Mouse (Mus musculus) hindbrain, embryonic 10.5 days (tissue): ENCODE measurements around the gene Ccdc12. TPM values are rescaled to one million over a fixed set of nuclear protein-coding genes. Genes with fewer than 3 reads are reported as not detected.
A peak's percentile ranks its signal among the peaks of the same experiment; 100 is the strongest.

ENCODE experiments used
- DNase-seq: peaks from one replicate; pipeline ENCODE4 v3.0.0-alpha.2; 2017; ENCODE audit warnings: low spot score
- H3K27ac ChIP-seq: fragments of 300-500 bp; sonication (generic); 2 replicates; pipeline ENCODE4 v1.5.1; 2016; ENCODE audit warnings: mild to moderate bottlenecking, moderate library complexity
- H3K27me3 ChIP-seq: fragments of 300-500 bp; sonication (generic); 2 replicates; pipeline ENCODE4 v1.6.1; 2016; ENCODE audit warnings: mild to moderate bottlenecking; ENCODE audit not compliant: poor library complexity, insufficient read depth, severe bottlenecking
- H3K36me3 ChIP-seq: fragments of 300-500 bp; sonication (generic); 2 replicates; pipeline ENCODE4 v1.6.1; 2016; ENCODE audit warnings: mild to moderate bottlenecking, moderate library complexity
- H3K4me1 ChIP-seq: fragments of 300-500 bp; sonication (generic); replicated peaks from 2 replicates; pipeline ENCODE4 v1.6.1; 2016; ENCODE audit warnings: mild to moderate bottlenecking
- H3K4me3 ChIP-seq: fragments of 300-500 bp; sonication (generic); 2 replicates; pipeline ENCODE4 v1.5.1; 2016; ENCODE audit warnings: mild to moderate bottlenecking, moderate library complexity
- H3K9me3 ChIP-seq: fragments of 300-500 bp; sonication (generic); 2 replicates; pipeline ENCODE4 v1.6.1; 2016; ENCODE audit warnings: mild to moderate bottlenecking, moderate library complexity
- WGBS: fragments of 180-500 bp; shearing (Covaris S2); methylation state at CpG from one replicate; pipeline ENCODE4 v1.1.7; 2016; 5-methylcytosine and 5-hydroxymethylcytosine counted together
- polyA plus RNA-seq: library from polyadenylated mRNA; unstranded; fragments of >200 nt; fragmentation: Nextera tagmentation; extraction: Ambion mirVana; gene quantifications from 2 replicates; pipeline ENCODE4 v1.2.1, GENCODE M21; 2016

Ccdc12 gene
- polyA plus RNA-seq = 173 and 180 TPM in 2 replicates

GRCm38 (mm10) chr9:110656249-110657221 is at the start of gene Ccdc12:
Gene Ccdc12, plus strand, starts transcription at chr9:110656503.
- peaks cover 57% of the 10 kb centered on the region for H3K4me1 ChIP-seq
- under 1% methylated on average over 52 of the region's 52 CpGs for WGBS

DNA sequence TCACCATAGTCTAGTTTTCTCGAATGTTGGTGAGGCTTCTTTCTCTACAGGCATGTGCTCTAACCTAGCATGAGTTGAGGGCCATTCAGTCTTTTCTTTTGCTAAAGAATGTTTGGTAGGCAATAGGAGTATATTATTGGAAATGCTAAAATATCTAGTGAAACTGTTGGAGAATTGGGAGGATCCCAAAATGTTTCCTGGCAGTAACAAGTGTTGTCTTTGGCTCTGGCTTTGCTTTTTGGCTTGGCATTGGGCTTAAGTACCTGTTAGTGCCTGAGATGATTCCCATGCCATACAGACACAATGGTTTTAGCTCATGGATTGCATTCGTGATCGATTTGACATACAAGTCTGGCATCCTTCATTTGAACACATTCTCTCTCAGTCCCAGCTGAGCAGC is 44.8 kb upstream of the Ccdc12 start:
- DNase-seq = no peak
- Histone ChIP-seq H3K27me3 (no peaks in the 10 kb centered on the region), H3K4me3 (no peak overlapping the region), H3K4me1 (no peaks in the 10 kb centered on the region), H3K36me3 (peaks cover 92% of the 10 kb centered on the region), H3K27ac (no peak overlapping the region), H3K9me3 (no peaks in the 10 kb centered on the region)
- 93% methylated on average over 3 of the region's 3 CpGs for WGBS

More at GRCm38 (mm10) chr9:110656249-110657221, at the start of gene Ccdc12:
- Histone ChIP-seq H3K27ac (peak within 1 kb of the TSS; percentile 99), H3K36me3 (peaks cover 11% of the 10 kb centered on the region), H3K9me3 (no peaks in the 10 kb centered on the region), H3K4me3 (peak within 1 kb of the TSS; percentile 78), H3K27me3 (peaks cover 23% of the 10 kb centered on the region)
- peak; percentile 95 for DNase-seq

GRCm38 (mm10) chr9:110617081-110617480 is 39.2 kb upstream of the Ccdc12 start:
- no peaks in the 10 kb centered on the region for H3K27me3 ChIP-seq
- no peaks in the 10 kb centered on the region for H3K4me1 ChIP-seq
- H3K27ac ChIP-seq = no peak overlapping the region
- H3K36me3 ChIP-seq = peaks cover 97% of the 10 kb centered on the region
- no peak for DNase-seq
- no peaks in the 10 kb centered on the region for H3K9me3 ChIP-seq
- WGBS = 90% methylated on average over 3 of the region's 3 CpGs
- H3K4me3 ChIP-seq = no peak overlapping the region

- 88% methylated on average over 7 of the region's 7 CpGs for WGBS
- Histone ChIP-seq H3K9me3 (no peaks in the 10 kb centered on the region), H3K36me3 (peaks cover 78% of the 10 kb centered on the region), H3K27me3 (no peaks in the 10 kb centered on the region; the same call in 1 of the 2 replicates), H3K4me1 (peaks cover 23% of the 10 kb centered on the region), H3K4me3 (no peak overlapping the region), H3K27ac (no peak overlapping the region)
- no peak for DNase-seq
Measured at GRCm38 (mm10) chr9:110620180-110620579, 36.1 kb upstream of the Ccdc12 start.

- H3K27ac ChIP-seq = no peak overlapping the region
- H3K36me3 ChIP-seq = peaks cover 73% of the 10 kb centered on the region
- no peak overlapping the region for H3K4me3 ChIP-seq
- 95% methylated on average over 7 of the region's 7 CpGs for WGBS
- DNase-seq = no peak
- peaks cover 4% of the 10 kb centered on the region for H3K27me3 ChIP-seq
- H3K4me1 ChIP-seq = peaks cover 28% of the 10 kb centered on the region
- H3K9me3 ChIP-seq = no peaks in the 10 kb centered on the region
Measured at GRCm38 (mm10) chr9:110620685-110621084, 35.6 kb upstream of the Ccdc12 start.

DNA sequence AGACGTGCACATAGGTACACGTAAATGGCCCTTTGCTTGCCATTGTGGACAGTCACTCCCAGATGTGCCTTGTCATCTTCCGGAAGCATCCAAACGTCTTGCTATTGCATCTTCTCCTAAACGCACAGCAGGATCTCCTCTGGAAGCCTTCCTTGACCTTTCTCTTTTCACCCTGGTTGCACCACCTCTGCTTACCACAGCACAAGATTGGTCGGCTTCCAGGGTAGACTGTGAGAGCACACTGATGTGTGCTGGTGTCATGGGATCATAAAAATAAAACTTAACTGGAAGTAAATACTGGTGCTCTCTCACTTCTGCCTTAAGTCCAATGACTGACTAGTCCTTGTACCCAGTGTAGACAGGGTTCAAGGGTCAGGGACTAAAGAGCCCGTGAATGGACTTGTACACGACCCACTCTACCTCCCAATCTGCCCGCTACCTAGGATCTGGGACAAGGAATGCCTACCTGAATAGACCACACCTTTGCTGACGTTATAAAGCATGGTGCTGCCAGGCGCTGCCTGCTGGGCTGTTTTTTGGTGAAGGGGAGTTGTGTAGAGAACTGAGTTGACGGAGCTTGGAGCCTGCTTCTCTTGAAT is 33.6 kb upstream of the Ccdc12 start:
- Histone ChIP-seq H3K4me3 (no peak overlapping the region), H3K36me3 (peaks cover 53% of the 10 kb centered on the region), H3K27ac (no peak overlapping the region), H3K27me3 (peaks cover 10% of the 10 kb centered on the region), H3K9me3 (no peaks in the 10 kb centered on the region), H3K4me1 (peaks cover 28% of the 10 kb centered on the region)
- no peak for DNase-seq
- 89% methylated on average over 12 of the region's 12 CpGs for WGBS

DNA sequence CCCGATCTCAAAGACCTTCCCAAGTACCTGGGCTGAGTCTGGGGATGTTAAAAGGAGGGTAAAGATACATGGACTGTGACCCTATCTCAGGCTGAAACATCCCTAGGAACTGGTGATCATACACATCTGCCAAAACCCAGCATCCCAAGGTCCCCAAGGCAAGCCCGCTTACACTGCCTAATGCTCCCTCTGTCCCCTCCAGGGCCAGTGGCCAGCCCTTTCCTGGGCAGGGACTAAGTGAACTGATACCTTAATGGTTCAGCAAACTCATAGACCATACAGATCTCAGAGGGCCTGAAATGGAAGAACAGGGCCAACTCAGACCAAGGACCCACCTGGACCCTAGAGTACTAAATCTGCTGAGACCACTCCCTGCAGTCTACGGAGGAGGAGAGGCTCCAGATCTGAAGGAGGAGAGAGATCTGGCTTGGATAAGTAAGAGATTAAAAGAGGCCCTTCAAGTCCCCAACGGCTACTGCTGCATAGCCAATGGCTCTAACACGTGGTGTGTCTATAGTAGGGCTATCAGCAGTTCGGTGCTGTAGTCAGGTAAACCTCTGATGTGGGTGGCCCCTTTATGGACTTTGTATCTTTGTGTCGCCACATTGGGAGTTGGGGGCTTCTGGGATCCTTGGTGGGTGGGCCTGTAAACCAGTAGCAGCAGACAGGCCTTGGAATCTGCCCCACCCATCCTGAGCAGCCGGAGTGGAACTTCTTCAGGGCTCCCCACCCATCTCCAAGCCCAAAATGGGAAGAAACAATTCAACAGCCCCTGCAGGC is 32.7 kb upstream of the Ccdc12 start:
- Histone ChIP-seq H3K27me3 (peaks cover 10% of the 10 kb centered on the region), H3K4me3 (peak overlapping the region; percentile 68), H3K36me3 (peaks cover 47% of the 10 kb centered on the region), H3K4me1 (peaks cover 28% of the 10 kb centered on the region), H3K9me3 (no peaks in the 10 kb centered on the region), H3K27ac (peak overlapping the region; percentile 91)
- peak; percentile 17 for DNase-seq
- 57% methylated on average over 8 of the region's 8 CpGs for WGBS

DNA sequence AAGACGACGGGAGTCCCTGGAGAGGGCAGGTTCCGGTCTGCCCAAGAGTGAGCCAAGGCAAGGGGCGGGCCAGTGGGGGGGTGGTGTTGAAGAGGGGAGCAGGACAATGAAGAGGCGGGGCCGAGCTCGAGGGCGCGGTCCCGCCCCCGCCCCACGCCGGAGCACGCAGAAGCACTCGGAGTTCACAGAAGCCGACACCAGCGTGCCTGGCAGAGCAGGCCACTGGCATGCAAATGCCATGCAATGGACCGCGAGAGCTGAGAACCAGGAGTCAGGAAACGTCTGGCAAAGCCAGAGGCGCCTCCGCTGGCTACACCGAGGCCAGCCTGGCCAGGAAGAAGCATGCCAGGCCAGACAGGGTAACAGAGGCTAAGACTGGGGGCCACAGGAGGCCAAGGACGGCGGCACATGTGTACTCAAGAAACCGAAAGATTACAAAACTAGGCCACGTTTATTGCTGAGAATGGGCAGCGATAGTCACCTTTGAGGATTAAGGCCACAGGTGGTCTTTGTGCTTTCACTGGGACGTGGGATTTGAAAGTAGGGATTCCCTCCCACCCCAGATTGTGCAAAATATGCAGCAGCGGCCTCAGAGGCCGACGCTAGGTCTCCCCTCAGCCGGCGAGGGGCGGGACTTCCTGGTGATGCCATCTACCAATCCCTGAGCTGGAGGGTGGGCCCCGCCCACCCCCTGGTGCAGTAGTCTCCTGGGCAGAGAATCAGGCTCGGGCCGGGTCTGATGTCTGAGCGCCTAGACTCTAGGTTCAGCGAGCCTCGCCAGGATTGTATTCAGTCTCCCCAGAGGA is 31.7 kb upstream of the Ccdc12 start, which contains the start of gene Nradd:
Gene Nradd, minus strand, starts transcription at position 92 of the 806 bp plus-strand sequence.
- H3K4me3 ChIP-seq = peak within 1 kb of the TSS; percentile 68
- H3K4me1 ChIP-seq = peaks cover 28% of the 10 kb centered on the region
- peaks cover 37% of the 10 kb centered on the region for H3K36me3 ChIP-seq
- no peaks in the 10 kb centered on the region for H3K9me3 ChIP-seq
- peak within 1 kb of the TSS; percentile 91 for H3K27ac ChIP-seq
- peaks cover 10% of the 10 kb centered on the region for H3K27me3 ChIP-seq
- DNase-seq = peak; percentile 93
- under 1% methylated on average over 41 of the region's 41 CpGs for WGBS

DNA sequence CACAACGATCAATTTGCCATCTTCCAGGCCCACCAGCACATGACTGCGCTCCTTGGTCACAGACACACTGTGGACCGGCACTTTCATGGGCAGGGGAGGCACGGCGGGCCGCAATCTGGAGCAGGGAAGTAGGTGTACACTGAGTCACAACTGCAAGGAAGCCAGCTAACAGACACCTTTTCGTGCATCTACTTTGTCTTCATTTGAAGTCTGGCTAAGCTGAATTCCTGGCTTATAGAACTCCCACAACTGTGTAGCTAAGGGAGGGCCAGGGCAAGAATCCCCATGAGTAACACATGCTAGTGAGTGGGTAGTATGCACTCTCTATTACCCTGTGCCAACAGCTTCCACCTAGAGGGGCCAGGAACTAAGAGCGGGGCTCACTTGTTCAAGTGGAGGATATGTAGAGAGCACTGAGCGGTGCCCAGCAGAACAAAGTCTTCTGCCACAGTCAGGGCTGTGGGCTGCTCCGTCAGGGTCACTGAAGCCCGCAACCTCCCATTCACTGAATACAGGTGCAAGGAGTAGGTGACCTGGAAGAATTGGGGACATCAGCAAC is 30.9 kb upstream of the Ccdc12 start:
- no peaks in the 10 kb centered on the region for H3K9me3 ChIP-seq
- H3K27ac ChIP-seq = peak overlapping the region; percentile 91
- H3K4me1 ChIP-seq = peaks cover 28% of the 10 kb centered on the region
- WGBS = 68% methylated on average over 11 of the region's 11 CpGs
- H3K36me3 ChIP-seq = peaks cover 29% of the 10 kb centered on the region
- H3K27me3 ChIP-seq = peaks cover 19% of the 10 kb centered on the region
- H3K4me3 ChIP-seq = peak overlapping the region; percentile 68
- DNase-seq = no peak

DNA sequence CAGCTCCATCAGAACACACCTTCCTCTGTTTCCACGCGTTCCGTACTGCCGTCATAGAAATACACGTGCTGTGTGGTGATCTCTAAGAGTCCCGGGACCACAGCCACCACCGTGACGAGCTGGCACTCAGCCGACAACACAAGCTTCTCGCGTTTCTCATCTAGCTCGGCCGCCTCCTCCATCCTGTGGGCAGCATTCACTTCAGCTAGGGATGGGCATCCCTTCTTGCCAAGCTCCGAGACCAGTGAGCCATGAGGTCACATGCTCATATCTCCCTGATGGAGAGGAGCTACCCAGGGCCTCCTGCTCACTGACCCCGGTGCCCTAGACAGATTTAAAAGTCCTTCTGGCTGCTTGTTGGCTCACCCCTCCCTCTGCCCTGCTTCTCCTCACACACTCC is 26.1 kb upstream of the Ccdc12 start:
- H3K36me3 ChIP-seq = peaks cover 3% of the 10 kb centered on the region; the same call in 1 of the 2 replicates
- no peaks in the 10 kb centered on the region for H3K9me3 ChIP-seq
- H3K4me1 ChIP-seq = peaks cover 25% of the 10 kb centered on the region
- no peak for DNase-seq
- H3K27me3 ChIP-seq = peaks cover 65% of the 10 kb centered on the region
- H3K4me3 ChIP-seq = no peak overlapping the region
- no peak overlapping the region for H3K27ac ChIP-seq
- 92% methylated on average over 15 of the region's 15 CpGs for WGBS

GRCm38 (mm10) chr9:110631191-110631590 is 25.1 kb upstream of the Ccdc12 start:
- Histone ChIP-seq H3K27ac (no peak overlapping the region), H3K4me3 (peak overlapping the region; percentile 46), H3K27me3 (peaks cover 64% of the 10 kb centered on the region), H3K4me1 (peaks cover 25% of the 10 kb centered on the region), H3K36me3 (peaks cover 3% of the 10 kb centered on the region; the same call in 1 of the 2 replicates), H3K9me3 (no peaks in the 10 kb centered on the region)
- 7% methylated on average over 10 of the region's 10 CpGs for WGBS
- peak; percentile 81 for DNase-seq
